Mouse (Mus musculus) forebrain, embryonic 15.5 days (tissue): ENCODE data around the gene Olfr635. TPM values are rescaled to one million over a fixed set of nuclear protein-coding genes. Genes with fewer than 3 reads are reported as not detected.

Source experiments
- ATAC-seq: fragments of 200-750 bp; cut with Nextera tagmentation; replicated peaks from 2 replicates; pipeline ENCODE4 v1.8.0; 2017; ENCODE audit warnings: mild to moderate bottlenecking, moderate TSS enrichment, moderate library complexity
- H3K27ac ChIP-seq: fragments of 300-500 bp; sonication (generic); replicated peaks from 2 replicates; pipeline ENCODE4 v1.5.1; 2015; ENCODE audit warnings: mild to moderate bottlenecking, inconsistent platforms
- H3K27me3 ChIP-seq: fragments of 300-500 bp; sonication (generic); 2 replicates; pipeline ENCODE4 v1.6.1; 2015; ENCODE audit warnings: inconsistent platforms
- H3K36me3 ChIP-seq: fragments of 300-500 bp; sonication (generic); 2 replicates; pipeline ENCODE4 v1.6.1; 2015; ENCODE audit warnings: mild to moderate bottlenecking, inconsistent platforms
- H3K4me1 ChIP-seq: fragments of 300-500 bp; sonication (generic); 2 replicates; pipeline ENCODE4 v1.6.1; 2015; ENCODE audit warnings: inconsistent platforms
- H3K4me2 ChIP-seq: fragments of 300-500 bp; sonication (generic); replicated peaks from 2 replicates; pipeline ENCODE4 v1.6.1; 2015; ENCODE audit warnings: mild to moderate bottlenecking, inconsistent platforms
- H3K4me3 ChIP-seq: fragments of 300-500 bp; sonication (generic); 2 replicates; pipeline ENCODE4 v1.5.1; 2015; ENCODE audit warnings: mild to moderate bottlenecking, inconsistent platforms
- H3K9ac ChIP-seq: fragments of 300-500 bp; sonication (generic); replicated peaks from 2 replicates; pipeline ENCODE4 v1.6.1; 2015; ENCODE audit warnings: mild to moderate bottlenecking, inconsistent platforms
- H3K9me3 ChIP-seq: fragments of 300-500 bp; sonication (generic); 2 replicates; pipeline ENCODE4 v1.6.1; 2016; ENCODE audit warnings: inconsistent platforms
- WGBS: fragments of 180-500 bp; shearing (Covaris S2); methylation state at CpG from one replicate; pipeline ENCODE4 v1.1.7; 2015; ENCODE audit warnings: mixed read lengths; 5-methylcytosine and 5-hydroxymethylcytosine counted together
- polyA plus RNA-seq: library from polyadenylated mRNA; unstranded; fragments of >200 nt; fragmentation: Nextera tagmentation; extraction: Ambion mirVana; gene quantifications from 2 replicates; pipeline ENCODE4 v1.2.1, GENCODE M21; 2015

Gene Olfr635
- polyA plus RNA-seq, 1 experiment from 2014 or later = not detected

DNA sequence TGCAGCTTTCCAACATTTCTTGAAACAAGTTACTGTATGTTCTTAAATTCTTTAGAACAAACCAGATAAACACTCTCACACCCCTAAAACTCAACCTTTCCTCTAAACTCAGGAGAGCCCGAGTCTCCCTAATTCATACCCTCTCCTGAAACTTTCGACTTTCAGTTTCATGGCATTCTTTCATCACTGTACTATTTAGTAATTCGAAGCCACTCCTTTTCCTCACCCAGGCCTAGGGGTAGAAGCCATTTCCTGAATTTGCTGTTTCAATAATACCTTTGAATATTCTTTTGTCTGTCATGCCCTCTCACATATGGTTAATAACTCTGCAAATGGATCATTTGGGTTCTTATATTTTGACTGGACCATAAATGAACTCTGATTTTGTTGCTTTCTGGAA lies 56.0 kb downstream of the Olfr635 start:
- 83% methylated on average over 3 of the region's 3 CpGs for WGBS
- no peak for ATAC-seq
- no peak overlapping the region for H3K4me2 ChIP-seq

DNA sequence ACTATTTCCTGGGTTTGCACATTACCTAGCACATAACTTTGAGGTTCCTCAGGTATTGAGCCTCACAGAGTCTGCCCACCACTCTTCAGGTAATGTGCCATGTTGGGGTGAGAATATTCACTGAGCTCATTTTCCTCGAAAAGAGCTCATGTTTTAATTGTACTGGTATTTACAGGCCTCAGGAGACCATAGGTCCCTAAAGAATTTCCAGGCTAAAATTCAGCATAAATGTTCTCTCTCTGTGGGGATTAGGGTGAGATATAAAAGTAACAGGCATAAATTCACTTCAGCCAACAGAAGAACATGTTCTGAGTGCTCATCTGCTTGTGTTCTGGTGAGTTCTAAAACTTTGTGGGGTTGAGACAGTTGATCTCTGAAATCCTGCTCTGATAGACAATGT lies 64.2 kb downstream of the Olfr635 start, which contains the start of gene Olfr641:
TSS of gene Olfr641 (plus strand) at position 301 of the 400 bp plus-strand sequence.
- no peak for ATAC-seq
- no peaks in the 10 kb centered on the region for H3K36me3 ChIP-seq
- H3K4me1 ChIP-seq = no peaks in the 10 kb centered on the region
- H3K9ac ChIP-seq = no peak within 1 kb of the TSS
- 83% methylated on average over 1 of the region's 1 CpGs for WGBS
- no peak within 1 kb of the TSS for H3K27ac ChIP-seq
- H3K4me2 ChIP-seq = no peak within 1 kb of the TSS
- H3K4me3 ChIP-seq = no peak within 1 kb of the TSS
- no peaks in the 10 kb centered on the region for H3K27me3 ChIP-seq
- H3K9me3 ChIP-seq = no peaks in the 10 kb centered on the region

More for the DNA sequence above, 56.0 kb downstream of the Olfr635 start:
- Histone ChIP-seq H3K27ac (no peak overlapping the region), H3K9me3 (no peaks in the 10 kb centered on the region), H3K4me3 (no peak overlapping the region), H3K4me1 (no peaks in the 10 kb centered on the region), H3K36me3 (no peaks in the 10 kb centered on the region), H3K27me3 (no peaks in the 10 kb centered on the region), H3K9ac (no peak overlapping the region)

Other genes starting within 250 kb of the Olfr635 start
- not detected in 2 replicates for gene Olfr628, start 240.8 kb upstream of the Olfr635 start, polyA plus RNA-seq
- gene Olfr629, start 226.2 kb upstream of the Olfr635 start, polyA plus RNA-seq = not detected in 2 replicates
- not detected in 2 replicates for gene Olfr630, start 213.8 kb upstream of the Olfr635 start, polyA plus RNA-seq
- not detected in 2 replicates for gene Olfr69, start 199.6 kb upstream of the Olfr635 start, polyA plus RNA-seq
- not detected in 2 replicates for gene Olfr68, start 191.5 kb upstream of the Olfr635 start, polyA plus RNA-seq
- not detected in 2 replicates for gene Olfr67, start 179.3 kb upstream of the Olfr635 start, polyA plus RNA-seq
- 1,298 and 1,407 TPM in 2 replicates for gene Hbb-bt, start 157.2 kb upstream of the Olfr635 start, polyA plus RNA-seq
- gene Hbb-bs, start 143.1 kb upstream of the Olfr635 start, polyA plus RNA-seq = 3,597 and 4,102 TPM in 2 replicates
- not detected in 2 replicates for gene Hbb-bh2, start 130.6 kb upstream of the Olfr635 start, polyA plus RNA-seq
- gene Hbb-bh1, start 128.0 kb upstream of the Olfr635 start, polyA plus RNA-seq = 1.1 and 2.1 TPM in 2 replicates
- 114 and 201 TPM in 2 replicates for gene Hbb-y, start 117.9 kb upstream of the Olfr635 start, polyA plus RNA-seq
- gene Olfr66, start 84.9 kb upstream of the Olfr635 start, polyA plus RNA-seq = not detected in 2 replicates
- not detected in 2 replicates for gene Olfr64, start 76.7 kb upstream of the Olfr635 start, polyA plus RNA-seq
- gene Olfr65, start 67.7 kb upstream of the Olfr635 start, polyA plus RNA-seq = not detected in 2 replicates
- not detected in 2 replicates for gene Olfr631, start 42.3 kb upstream of the Olfr635 start, polyA plus RNA-seq
- gene Olfr632, start 36.8 kb upstream of the Olfr635 start, polyA plus RNA-seq = not detected in 2 replicates
- gene Olfr633, start 26.7 kb upstream of the Olfr635 start, polyA plus RNA-seq = not detected in 2 replicates
- not detected in 2 replicates for gene Olfr638, start 27.6 kb downstream of the Olfr635 start, polyA plus RNA-seq
- not detected in 2 replicates for gene Olfr639, start 46.2 kb downstream of the Olfr635 start, polyA plus RNA-seq
- not detected in 2 replicates for gene Olfr640, start 54.4 kb downstream of the Olfr635 start, polyA plus RNA-seq
- gene Olfr641, start 64.3 kb downstream of the Olfr635 start, polyA plus RNA-seq = not detected in 2 replicates
- not detected in 2 replicates for gene Olfr642, start 81.5 kb downstream of the Olfr635 start, polyA plus RNA-seq
- not detected in 2 replicates for gene 4930516K23Rik, start 90.3 kb downstream of the Olfr635 start, polyA plus RNA-seq
- not detected in 2 replicates for gene Olfr644, start 100.7 kb downstream of the Olfr635 start, polyA plus RNA-seq
- not detected in 2 replicates for gene Olfr645, start 114.3 kb downstream of the Olfr635 start, polyA plus RNA-seq
- gene Olfr646, start 133.7 kb downstream of the Olfr635 start, polyA plus RNA-seq = not detected in 2 replicates
- not detected in 2 replicates for gene Ubqln5, start 158.7 kb downstream of the Olfr635 start, polyA plus RNA-seq
- gene Olfr643, start 166.3 kb downstream of the Olfr635 start, polyA plus RNA-seq = not detected in 2 replicates
- gene Ubqln3, start 172.1 kb downstream of the Olfr635 start, polyA plus RNA-seq = not detected in 2 replicates
- gene Ubqlnl, start 179.4 kb downstream of the Olfr635 start, polyA plus RNA-seq = not detected in 2 replicates
- gene Olfm5, start 193.7 kb downstream of the Olfr635 start, polyA plus RNA-seq = not detected in 2 replicates
- gene Olfr648, start 212.2 kb downstream of the Olfr635 start, polyA plus RNA-seq = 0.33 and 0.47 TPM in 2 replicates
- gene Olfr649, start 224.8 kb downstream of the Olfr635 start, polyA plus RNA-seq = not detected in 2 replicates
- 0.24 and 0.34 TPM in 2 replicates for gene Trim6, start 247.6 kb downstream of the Olfr635 start, polyA plus RNA-seq